Mouse (Mus musculus): ENCODE data around the gene Slc17a7. TPM values are rescaled to one million over a fixed set of nuclear protein-coding genes. Genes with fewer than 3 reads are reported as not detected.

The Slc17a7 gene
- polyA plus RNA-seq, 1 experiment, result 2.0 TPM

DNA sequence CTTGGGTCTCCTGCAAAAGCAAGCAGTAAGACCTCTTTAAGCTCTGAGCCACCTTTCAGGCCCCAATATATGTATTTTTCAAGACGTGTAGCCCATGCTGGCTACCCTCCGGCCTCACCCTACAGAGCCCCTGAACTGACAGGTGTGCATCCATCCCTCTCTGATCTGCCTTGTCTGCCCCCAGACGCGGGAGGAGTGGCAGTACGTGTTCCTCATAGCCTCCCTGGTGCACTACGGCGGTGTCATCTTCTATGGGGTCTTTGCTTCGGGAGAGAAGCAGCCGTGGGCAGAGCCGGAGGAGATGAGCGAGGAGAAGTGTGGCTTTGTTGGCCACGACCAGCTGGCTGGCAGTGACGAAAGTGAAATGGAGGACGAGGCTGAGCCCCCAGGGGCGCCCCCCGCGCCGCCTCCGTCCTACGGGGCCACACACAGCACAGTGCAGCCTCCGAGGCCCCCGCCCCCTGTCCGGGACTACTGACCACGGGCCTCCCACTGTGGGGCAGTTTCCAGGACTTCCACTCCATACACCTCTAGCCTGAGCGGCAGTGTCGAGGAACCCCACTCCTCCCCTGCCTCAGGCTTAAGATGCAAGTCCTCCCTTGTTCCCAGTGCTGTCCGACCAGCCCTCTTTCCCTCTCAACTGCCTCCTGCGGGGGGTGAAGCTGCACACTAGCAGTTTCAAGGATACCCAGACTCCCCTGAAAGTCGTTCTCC, 11.0 kb downstream of the Slc17a7 start:
- no peaks in the 10 kb centered on the region for H3K36me3 ChIP-seq (ENCODE audit: control insufficient read depth, insufficient read depth, low read length)
- no peak overlapping the region for H3K27ac ChIP-seq (ENCODE audit: control insufficient read depth, insufficient read depth, low read length)
- 4% methylated on average over 28 of the region's 29 CpGs for WGBS
- no peaks in the 10 kb centered on the region for H3K4me1 ChIP-seq (replicated peaks; ENCODE audit: control insufficient read depth, insufficient read depth, low read length)
- DNase-seq, result no peak
- peaks cover 27% of the 10 kb centered on the region for H3K27me3 ChIP-seq (ENCODE audit: control insufficient read depth, insufficient read depth, low read length)
- H3K4me3 ChIP-seq (ENCODE audit: control insufficient read depth, insufficient read depth, low read length), result no peak overlapping the region
- TF ChIP-seq POLR2A (IDR thresholded peaks at IDR 0.05; ENCODE audit: control insufficient read depth, extremely low read depth, insufficient read depth, low read length, poor library complexity), result no peak
- TF ChIP-seq CTCF (IDR thresholded peaks at IDR 0.05; ENCODE audit: borderline replicate concordance, control insufficient read depth, extremely low read depth, insufficient read depth, low read length, poor library complexity), result no peak

DNA sequence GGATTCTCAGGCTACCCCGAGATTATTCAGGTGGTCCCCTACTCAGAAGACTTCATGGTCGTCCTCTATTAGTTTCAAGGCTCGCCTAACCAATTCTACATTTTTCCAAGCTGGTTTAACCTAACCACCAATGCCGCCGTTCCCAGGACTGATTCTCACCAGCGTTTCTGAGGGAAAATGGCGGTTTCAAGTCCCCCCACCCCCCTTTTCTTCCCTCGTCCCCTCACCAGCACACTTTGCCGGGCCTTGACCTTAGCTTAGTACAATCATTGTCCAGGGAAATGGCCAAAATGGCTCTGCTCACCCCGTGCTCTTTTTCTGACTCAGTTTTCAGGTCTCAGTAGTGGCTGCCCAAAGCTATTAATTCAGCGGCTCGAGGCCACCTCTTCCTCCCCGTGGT, 11.6 kb downstream of the Slc17a7 start:
- no peak for DNase-seq
- Histone ChIP-seq H3K27me3 (ENCODE audit: control insufficient read depth, insufficient read depth, low read length) (peaks cover 31% of the 10 kb centered on the region), H3K36me3 (ENCODE audit: control insufficient read depth, insufficient read depth, low read length) (no peaks in the 10 kb centered on the region), H3K27ac (ENCODE audit: control insufficient read depth, insufficient read depth, low read length) (no peak overlapping the region), H3K4me1 (replicated peaks; ENCODE audit: control insufficient read depth, insufficient read depth, low read length) (no peaks in the 10 kb centered on the region), H3K4me3 (ENCODE audit: control insufficient read depth, insufficient read depth, low read length) (no peak overlapping the region)
- TF ChIP-seq CTCF (IDR thresholded peaks at IDR 0.05; ENCODE audit: borderline replicate concordance, control insufficient read depth, extremely low read depth, insufficient read depth, low read length, poor library complexity), result no peak
- no peak for TF ChIP-seq POLR2A (IDR thresholded peaks at IDR 0.05; ENCODE audit: control insufficient read depth, extremely low read depth, insufficient read depth, low read length, poor library complexity)
- under 1% methylated on average over 13 of the region's 13 CpGs for WGBS

DNA sequence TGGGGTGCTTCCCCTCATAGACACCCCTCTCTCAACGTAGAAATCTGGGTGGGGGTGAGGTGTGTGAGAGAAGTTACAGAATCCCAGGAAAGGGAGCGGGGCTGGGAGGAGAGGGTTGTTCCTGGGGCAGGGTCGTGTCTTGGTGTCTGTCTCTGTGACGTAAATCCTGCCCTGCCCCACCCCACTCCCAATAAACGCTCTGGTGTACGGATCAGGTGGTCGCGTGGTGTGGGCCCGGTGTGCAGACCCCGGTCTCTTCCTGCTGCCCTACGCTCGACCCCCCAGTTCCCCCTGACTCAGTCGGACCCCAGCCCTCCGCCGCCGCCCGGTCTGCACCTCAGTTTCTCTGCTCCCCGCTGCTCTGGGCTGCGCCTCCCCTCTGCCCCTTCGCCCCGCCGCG, 12.2 kb downstream of the Slc17a7 start:
- Histone ChIP-seq H3K36me3 (ENCODE audit: control insufficient read depth, insufficient read depth, low read length) (no peaks in the 10 kb centered on the region), H3K27me3 (ENCODE audit: control insufficient read depth, insufficient read depth, low read length) (peaks cover 35% of the 10 kb centered on the region), H3K4me3 (ENCODE audit: control insufficient read depth, insufficient read depth, low read length) (no peak overlapping the region), H3K27ac (ENCODE audit: control insufficient read depth, insufficient read depth, low read length) (no peak overlapping the region), H3K4me1 (replicated peaks; ENCODE audit: control insufficient read depth, insufficient read depth, low read length) (no peaks in the 10 kb centered on the region)
- TF ChIP-seq POLR2A (IDR thresholded peaks at IDR 0.05; ENCODE audit: control insufficient read depth, extremely low read depth, insufficient read depth, low read length, poor library complexity) (no peak), CTCF (IDR thresholded peaks at IDR 0.05; ENCODE audit: borderline replicate concordance, control insufficient read depth, extremely low read depth, insufficient read depth, low read length, poor library complexity) (no peak)
- no peak for DNase-seq
- WGBS, result 11% methylated on average over 23 of the region's 23 CpGs

DNA sequence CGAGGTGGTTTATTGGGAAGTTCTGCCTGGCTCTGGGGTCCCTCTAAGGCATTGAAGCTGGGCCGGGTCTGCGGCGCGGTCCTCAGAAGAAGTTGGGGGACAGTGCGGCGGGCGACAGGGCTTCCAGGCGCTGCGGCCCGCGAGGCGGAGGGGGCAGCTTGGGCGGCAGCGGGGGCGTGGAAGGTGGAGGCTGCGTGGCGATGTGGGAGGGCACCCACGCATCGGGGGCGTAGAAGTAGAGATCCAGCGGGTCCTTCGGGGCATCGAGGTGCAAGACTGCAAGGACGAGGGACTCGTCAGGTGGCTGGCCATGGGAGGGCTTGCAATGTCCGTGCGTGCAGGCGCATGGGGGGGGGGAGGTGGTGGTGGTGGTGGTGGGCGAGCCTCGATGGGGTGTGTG, 12.6 kb downstream of the Slc17a7 start:
- no peak for TF ChIP-seq POLR2A (IDR thresholded peaks at IDR 0.05; ENCODE audit: control insufficient read depth, extremely low read depth, insufficient read depth, low read length, poor library complexity)
- no peak for TF ChIP-seq CTCF (IDR thresholded peaks at IDR 0.05; ENCODE audit: borderline replicate concordance, control insufficient read depth, extremely low read depth, insufficient read depth, low read length, poor library complexity)
- Histone ChIP-seq H3K36me3 (ENCODE audit: control insufficient read depth, insufficient read depth, low read length) (no peaks in the 10 kb centered on the region), H3K4me1 (replicated peaks; ENCODE audit: control insufficient read depth, insufficient read depth, low read length) (no peaks in the 10 kb centered on the region), H3K27ac (ENCODE audit: control insufficient read depth, insufficient read depth, low read length) (no peak overlapping the region), H3K4me3 (ENCODE audit: control insufficient read depth, insufficient read depth, low read length) (no peak overlapping the region), H3K27me3 (ENCODE audit: control insufficient read depth, insufficient read depth, low read length) (peaks cover 35% of the 10 kb centered on the region)
- no peak for DNase-seq
- WGBS, result 6% methylated on average over 30 of the region's 31 CpGs

DNA sequence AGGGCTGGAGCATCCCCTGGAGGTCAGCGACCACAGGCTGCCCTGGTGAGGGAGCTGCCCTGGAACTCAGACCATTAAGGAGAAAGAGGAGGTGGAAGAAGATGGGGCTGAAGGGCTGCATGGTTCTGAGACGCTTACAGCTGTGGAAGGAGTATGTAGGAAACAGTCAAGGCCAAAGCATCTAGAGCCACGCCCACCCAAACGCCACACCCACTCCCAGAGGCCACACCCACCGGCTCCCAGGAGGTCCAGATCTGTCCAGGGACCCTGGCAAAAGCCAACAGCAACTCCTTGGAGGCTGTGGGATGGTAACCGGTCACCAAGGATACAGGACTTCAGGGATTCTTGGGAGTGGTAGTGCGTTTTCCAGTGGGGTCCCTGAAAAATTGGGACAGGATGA, 14.8 kb downstream of the Slc17a7 start:
- DNase-seq, result no peak
- Histone ChIP-seq H3K4me1 (replicated peaks; ENCODE audit: control insufficient read depth, insufficient read depth, low read length) (peaks cover 6% of the 10 kb centered on the region; the same call in 1 of the 2 replicates), H3K36me3 (ENCODE audit: control insufficient read depth, insufficient read depth, low read length) (no peaks in the 10 kb centered on the region), H3K27ac (ENCODE audit: control insufficient read depth, insufficient read depth, low read length) (no peak overlapping the region), H3K4me3 (ENCODE audit: control insufficient read depth, insufficient read depth, low read length) (no peak overlapping the region), H3K27me3 (ENCODE audit: control insufficient read depth, insufficient read depth, low read length) (peaks cover 39% of the 10 kb centered on the region)
- TF ChIP-seq CTCF (IDR thresholded peaks at IDR 0.05; ENCODE audit: borderline replicate concordance, control insufficient read depth, extremely low read depth, insufficient read depth, low read length, poor library complexity), result no peak
- TF ChIP-seq POLR2A (IDR thresholded peaks at IDR 0.05; ENCODE audit: control insufficient read depth, extremely low read depth, insufficient read depth, low read length, poor library complexity), result no peak
- 25% methylated on average over 7 of the region's 7 CpGs for WGBS

DNA sequence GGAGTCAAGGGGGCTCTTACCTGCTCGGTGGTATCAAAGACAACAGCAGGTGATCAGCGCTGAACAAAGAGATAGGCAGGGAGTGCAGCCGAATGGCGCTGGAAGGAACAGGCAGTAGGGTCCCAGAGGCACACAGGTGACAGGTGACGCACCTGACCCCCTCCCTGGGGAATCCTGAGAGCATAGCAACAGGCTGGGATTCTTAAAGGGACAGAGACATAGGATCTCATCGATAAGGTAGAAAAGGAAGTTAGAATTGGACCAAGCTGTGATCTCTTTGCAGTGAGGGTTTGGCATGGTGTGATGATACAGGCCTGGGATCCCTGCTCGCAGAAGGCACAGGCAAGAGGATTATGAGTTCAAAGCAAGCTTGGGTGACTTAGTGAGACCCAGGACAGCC, 15.7 kb downstream of the Slc17a7 start, which contains the start of gene Gfy:
Gene Gfy (minus strand): TSS at position 101 of the 400 bp plus-strand sequence.
- no peak within 1 kb of the TSS for H3K4me3 ChIP-seq (ENCODE audit: control insufficient read depth, insufficient read depth, low read length)
- no peaks in the 10 kb centered on the region for H3K36me3 ChIP-seq (ENCODE audit: control insufficient read depth, insufficient read depth, low read length)
- TF ChIP-seq CTCF (IDR thresholded peaks at IDR 0.05; ENCODE audit: borderline replicate concordance, control insufficient read depth, extremely low read depth, insufficient read depth, low read length, poor library complexity) (no peak), POLR2A (IDR thresholded peaks at IDR 0.05; ENCODE audit: control insufficient read depth, extremely low read depth, insufficient read depth, low read length, poor library complexity) (no peak)
- WGBS, result 40% methylated on average over 7 of the region's 7 CpGs
- DNase-seq, result no peak
- peaks cover 6% of the 10 kb centered on the region; the same call in 1 of the 2 replicates for H3K4me1 ChIP-seq (replicated peaks; ENCODE audit: control insufficient read depth, insufficient read depth, low read length)
- H3K27ac ChIP-seq (ENCODE audit: control insufficient read depth, insufficient read depth, low read length), result no peak within 1 kb of the TSS
- H3K27me3 ChIP-seq (ENCODE audit: control insufficient read depth, insufficient read depth, low read length), result peaks cover 38% of the 10 kb centered on the region
